Mouse (Mus musculus) neural tube, embryonic 13.5 days (tissue): ENCODE data around the gene C1galt1. TPM values are rescaled to one million over a fixed set of nuclear protein-coding genes. Genes with fewer than 3 reads are reported as not detected.
A peak's percentile ranks its signal among the peaks of the same experiment; 100 is the strongest.

Experiments used
- ATAC-seq: fragments of 200-750 bp; cut with Nextera tagmentation; 2 replicates; pipeline ENCODE4 v1.8.0; 2017; ENCODE audit warnings: low read depth, mild to moderate bottlenecking, moderate TSS enrichment, moderate library complexity
- H3K27ac ChIP-seq: fragments of 300-500 bp; sonication (generic); replicated peaks from 2 replicates; pipeline ENCODE4 v1.5.1; 2015; ENCODE audit warnings: moderate library complexity, mild to moderate bottlenecking, inconsistent platforms
- H3K27me3 ChIP-seq: fragments of 300-500 bp; sonication (generic); 2 replicates; pipeline ENCODE4 v1.6.1; 2015; ENCODE audit warnings: mild to moderate bottlenecking, inconsistent platforms
- H3K36me3 ChIP-seq: fragments of 300-500 bp; sonication (generic); 2 replicates; pipeline ENCODE4 v1.6.1; 2015; ENCODE audit warnings: mild to moderate bottlenecking, inconsistent platforms
- H3K4me1 ChIP-seq: fragments of 300-500 bp; sonication (generic); replicated peaks from 2 replicates; pipeline ENCODE4 v1.6.1; 2015; ENCODE audit warnings: inconsistent platforms
- H3K4me2 ChIP-seq: fragments of 300-500 bp; sonication (generic); 2 replicates; pipeline ENCODE4 v1.6.1; 2015; ENCODE audit warnings: inconsistent platforms, mild to moderate bottlenecking, moderate library complexity
- H3K4me3 ChIP-seq: fragments of 300-500 bp; sonication (generic); 2 replicates; pipeline ENCODE4 v1.5.1; 2015; ENCODE audit warnings: mild to moderate bottlenecking, inconsistent platforms
- H3K9ac ChIP-seq: fragments of 300-500 bp; sonication (generic); 2 replicates; pipeline ENCODE4 v1.6.1; 2015; ENCODE audit warnings: moderate library complexity, mild to moderate bottlenecking, inconsistent platforms
- H3K9me3 ChIP-seq: fragments of 300-500 bp; sonication (generic); 2 replicates; pipeline ENCODE4 v1.6.1; 2016; ENCODE audit warnings: inconsistent platforms
- WGBS: fragments of 180-500 bp; shearing (Covaris S2); methylation state at CpG from one replicate; pipeline ENCODE4 v1.1.7; 2015; 5-methylcytosine and 5-hydroxymethylcytosine counted together
- polyA plus RNA-seq: library from polyadenylated mRNA; unstranded; fragments of >200 nt; fragmentation: Nextera tagmentation; extraction: Ambion mirVana; gene quantifications from 2 replicates; pipeline ENCODE4 v1.2.1, GENCODE M21; 2015

Gene C1galt1
- polyA plus RNA-seq: 1.8 TPM in 2 replicates

- peak within 1 kb of the TSS; percentile 80 for H3K4me3 ChIP-seq
- H3K27ac ChIP-seq: peak within 1 kb of the TSS; percentile 95
- no peaks in the 10 kb centered on the region for H3K9me3 ChIP-seq
- H3K27me3 ChIP-seq: no peaks in the 10 kb centered on the region
- WGBS: under 1% methylated on average over 57 of the region's 93 CpGs
- peak; percentile 82 for ATAC-seq
- peak within 1 kb of the TSS; percentile 66 for H3K4me2 ChIP-seq
- H3K4me1 ChIP-seq: peaks cover 29% of the 10 kb centered on the region
- H3K9ac ChIP-seq: peak within 1 kb of the TSS; percentile 91
- H3K36me3 ChIP-seq: no peaks in the 10 kb centered on the region
Observed at GRCm38 (mm10) chr6:7844802-7845679, at the start of gene C1galt1. TSS of gene C1galt1 (plus strand) at chr6:7844842.

GRCm38 (mm10) chr6:7799969-7800368 is 44.7 kb upstream of the C1galt1 start:
- H3K4me3 ChIP-seq: no peak overlapping the region
- H3K9ac ChIP-seq: no peak overlapping the region
- no peaks in the 10 kb centered on the region for H3K4me1 ChIP-seq
- no peak for ATAC-seq
- no peak overlapping the region for H3K27ac ChIP-seq
- H3K36me3 ChIP-seq: no peaks in the 10 kb centered on the region
- no peak overlapping the region for H3K4me2 ChIP-seq
- no peaks in the 10 kb centered on the region for H3K27me3 ChIP-seq
- H3K9me3 ChIP-seq: no peaks in the 10 kb centered on the region
- 86% methylated on average over 6 of the region's 6 CpGs for WGBS

- Histone ChIP-seq H3K4me1 (no peaks in the 10 kb centered on the region), H3K4me2 (no peak overlapping the region), H3K27ac (no peak overlapping the region), H3K4me3 (no peak overlapping the region), H3K9ac (no peak overlapping the region), H3K36me3 (no peaks in the 10 kb centered on the region), H3K27me3 (no peaks in the 10 kb centered on the region), H3K9me3 (no peaks in the 10 kb centered on the region)
- ATAC-seq: no peak
- 87% methylated on average over 9 of the region's 9 CpGs for WGBS
Observed at GRCm38 (mm10) chr6:7803765-7804542, 40.7 kb upstream of the C1galt1 start.

- H3K4me1 ChIP-seq: no peaks in the 10 kb centered on the region
- no peak overlapping the region for H3K27ac ChIP-seq
- H3K36me3 ChIP-seq: no peaks in the 10 kb centered on the region
- H3K4me2 ChIP-seq: no peak overlapping the region
- H3K27me3 ChIP-seq: no peaks in the 10 kb centered on the region
- 60% methylated on average over 2 of the region's 2 CpGs for WGBS
- H3K9me3 ChIP-seq: no peaks in the 10 kb centered on the region
- no peak overlapping the region for H3K9ac ChIP-seq
- ATAC-seq: no peak
- no peak overlapping the region for H3K4me3 ChIP-seq
Observed at GRCm38 (mm10) chr6:7814146-7814545, 30.5 kb upstream of the C1galt1 start.

GRCm38 (mm10) chr6:7816233-7816632 is 28.4 kb upstream of the C1galt1 start:
- no peak overlapping the region for H3K4me3 ChIP-seq
- H3K4me1 ChIP-seq: no peaks in the 10 kb centered on the region
- no peak overlapping the region for H3K4me2 ChIP-seq
- H3K9ac ChIP-seq: no peak overlapping the region
- 85% methylated on average over 5 of the region's 5 CpGs for WGBS
- no peak for ATAC-seq
- H3K27me3 ChIP-seq: no peaks in the 10 kb centered on the region
- H3K36me3 ChIP-seq: no peaks in the 10 kb centered on the region
- no peaks in the 10 kb centered on the region for H3K9me3 ChIP-seq
- no peak overlapping the region for H3K27ac ChIP-seq

- no peak for ATAC-seq
- no peak overlapping the region for H3K9ac ChIP-seq
- WGBS: 44% methylated on average over 6 of the region's 6 CpGs
Observed at GRCm38 (mm10) chr6:7822688-7823087, 22.0 kb upstream of the C1galt1 start.

GRCm38 (mm10) chr6:7830793-7831192 is 13.8 kb upstream of the C1galt1 start:
- ATAC-seq: no peak
- Histone ChIP-seq H3K27ac (no peak overlapping the region), H3K4me2 (no peak overlapping the region), H3K9me3 (no peaks in the 10 kb centered on the region), H3K4me1 (no peaks in the 10 kb centered on the region), H3K36me3 (no peaks in the 10 kb centered on the region), H3K27me3 (no peaks in the 10 kb centered on the region), H3K9ac (no peak overlapping the region), H3K4me3 (no peak overlapping the region)
- WGBS: 85% methylated on average over 8 of the region's 8 CpGs

More at GRCm38 (mm10) chr6:7822688-7823087, 22.0 kb upstream of the C1galt1 start:
- Histone ChIP-seq H3K36me3 (no peaks in the 10 kb centered on the region), H3K4me1 (peaks cover 6% of the 10 kb centered on the region; the same call in 1 of the 2 replicates), H3K9me3 (no peaks in the 10 kb centered on the region), H3K27me3 (no peaks in the 10 kb centered on the region), H3K4me2 (no peak overlapping the region), H3K4me3 (no peak overlapping the region), H3K27ac (no peak overlapping the region)

GRCm38 (mm10) chr6:7832564-7833175 is 12.0 kb upstream of the C1galt1 start:
- WGBS: 47% methylated on average over 6 of the region's 6 CpGs
- H3K9ac ChIP-seq: no peak overlapping the region
- no peak for ATAC-seq
- H3K4me2 ChIP-seq: no peak overlapping the region
- H3K27me3 ChIP-seq: no peaks in the 10 kb centered on the region
- no peaks in the 10 kb centered on the region for H3K36me3 ChIP-seq
- H3K4me1 ChIP-seq: no peaks in the 10 kb centered on the region
- H3K27ac ChIP-seq: no peak overlapping the region
- no peak overlapping the region for H3K4me3 ChIP-seq
- H3K9me3 ChIP-seq: no peaks in the 10 kb centered on the region

- H3K9me3 ChIP-seq: no peaks in the 10 kb centered on the region
- no peaks in the 10 kb centered on the region for H3K36me3 ChIP-seq
- H3K9ac ChIP-seq: 0 out of 2 replicates have a peak overlapping the region, but pooled peaks have one; percentile 45
- H3K4me3 ChIP-seq: peak overlapping the region; percentile 80
- WGBS: 66% methylated on average over 10 of the region's 10 CpGs
- H3K27me3 ChIP-seq: no peaks in the 10 kb centered on the region
- H3K4me1 ChIP-seq: peaks cover 29% of the 10 kb centered on the region
- peak overlapping the region; percentile 49; the same call in 1 of the 2 replicates for H3K27ac ChIP-seq
- ATAC-seq: peak; percentile 24
- peak overlapping the region; percentile 66 for H3K4me2 ChIP-seq
Observed at GRCm38 (mm10) chr6:7843726-7844411, 773 bp upstream of the C1galt1 start.

GRCm38 (mm10) chr6:7844412-7844801 is 235 bp upstream of the C1galt1 start:
- Histone ChIP-seq H3K4me1 (peaks cover 29% of the 10 kb centered on the region), H3K4me2 (peak overlapping the region; percentile 66), H3K27ac (peak overlapping the region; percentile 95), H3K9me3 (no peaks in the 10 kb centered on the region), H3K36me3 (no peaks in the 10 kb centered on the region), H3K27me3 (no peaks in the 10 kb centered on the region), H3K9ac (peak overlapping the region; percentile 91), H3K4me3 (peak overlapping the region; percentile 80)
- ATAC-seq: peak; percentile 100
- under 1% methylated on average over 23 of the region's 33 CpGs for WGBS

- Histone ChIP-seq H3K9ac (peak overlapping the region; percentile 91; the same call in 1 of the 2 replicates), H3K4me2 (peak overlapping the region; percentile 66), H3K4me3 (peak overlapping the region; percentile 80), H3K4me1 (peaks cover 29% of the 10 kb centered on the region), H3K9me3 (no peaks in the 10 kb centered on the region), H3K36me3 (no peaks in the 10 kb centered on the region), H3K27me3 (no peaks in the 10 kb centered on the region), H3K27ac (no peak overlapping the region)
- 36% methylated on average over 6 of the region's 6 CpGs for WGBS
- ATAC-seq: no peak
Observed at GRCm38 (mm10) chr6:7845680-7846017, 1.0 kb downstream of the C1galt1 start.
